Mouse (Mus musculus) E14TG2a.4 (cell line): ENCODE data around the gene Polr1b.

Experiments used
- CTCF ChIP-seq: conservative IDR thresholded peaks from 2 replicates; pipeline ENCODE4 v1.5.1; 2014; ENCODE audit warnings: low read length
- POU5F1 ChIP-seq: IDR thresholded peaks from 2 replicates; pipeline ENCODE4 v1.6.1; 2014; ENCODE audit warnings: low read length, borderline replicate concordance

DNA sequence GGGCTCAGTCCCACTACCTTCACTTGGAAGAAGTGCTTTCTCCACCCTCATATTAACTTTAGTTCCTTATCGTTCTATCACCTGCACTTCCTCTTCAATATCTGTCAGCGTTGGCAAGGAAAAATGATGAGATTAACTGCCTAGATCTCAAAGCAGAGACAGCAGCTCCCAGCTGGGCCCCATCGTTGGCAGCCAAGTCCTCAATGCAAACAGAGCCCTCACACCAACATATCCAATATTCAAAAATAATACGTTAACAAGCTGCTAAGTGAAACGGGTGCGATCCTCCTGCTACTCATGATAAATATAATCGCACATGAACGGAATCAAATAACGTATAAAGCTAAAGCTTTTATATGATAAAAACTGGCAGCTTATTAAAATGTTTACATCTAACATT is 50.3 kb downstream of the Polr1b start:
- TF ChIP-seq CTCF (no peak), POU5F1 (no peak)
